Mouse (Mus musculus) lung, embryonic 16.5 days (tissue): Measurements from ENCODE around the gene Hdac1. TPM values are rescaled to one million over a fixed set of nuclear protein-coding genes. Genes with fewer than 3 reads are reported as not detected.

Experiments used
- ATAC-seq: fragments of 200-750 bp; cut with Nextera tagmentation; 2 replicates; pipeline ENCODE4 v1.8.0; 2017; ENCODE audit warnings: low read depth, mild to moderate bottlenecking, moderate library complexity
- H3K27ac ChIP-seq: fragments of 300-500 bp; sonication (generic); 2 replicates; pipeline ENCODE4 v1.5.1; 2014; ENCODE audit warnings: mild to moderate bottlenecking, control low read depth, low read length
- H3K27me3 ChIP-seq: fragments of 300-500 bp; sonication (generic); 2 replicates; pipeline ENCODE4 v1.6.1; 2014; ENCODE audit warnings: low read depth, low read length, mixed read lengths; ENCODE audit not compliant: control insufficient read depth, insufficient read depth
- H3K36me3 ChIP-seq: fragments of 300-500 bp; sonication (generic); 2 replicates; pipeline ENCODE4 v1.6.1; 2014; ENCODE audit warnings: low read length; ENCODE audit not compliant: control insufficient read depth, insufficient read depth
- H3K4me1 ChIP-seq: fragments of 300-500 bp; sonication (generic); replicated peaks from 2 replicates; pipeline ENCODE4 v1.6.1; 2014; ENCODE audit warnings: low read length, mixed read lengths; ENCODE audit not compliant: control insufficient read depth, insufficient read depth
- H3K4me2 ChIP-seq: fragments of 300-500 bp; sonication (generic); 2 replicates; pipeline ENCODE4 v1.6.1; 2014; ENCODE audit warnings: low read depth, low read length, control low read depth
- H3K4me3 ChIP-seq: fragments of 300-500 bp; sonication (generic); 2 replicates; pipeline ENCODE4 v1.5.1; 2014; ENCODE audit warnings: mild to moderate bottlenecking, low read length, control low read depth
- H3K9ac ChIP-seq: fragments of 300-500 bp; sonication (generic); 2 replicates; pipeline ENCODE4 v1.6.1; 2014; ENCODE audit warnings: low read length, control low read depth
- H3K9me3 ChIP-seq: fragments of 300-500 bp; sonication (generic); 2 replicates; pipeline ENCODE4 v1.6.1; 2016; ENCODE audit warnings: low read length; ENCODE audit not compliant: control insufficient read depth
- WGBS: fragments of 180-500 bp; shearing (Covaris S2); extraction: QIAGEN DNeasy Blood & Tissue Kit; methylation state at CpG from one replicate; pipeline ENCODE4 v1.1.7; 2014; 5-methylcytosine and 5-hydroxymethylcytosine counted together
- polyA plus RNA-seq: library from polyadenylated mRNA; unstranded; fragments of >200 nt; fragmentation: Nextera tagmentation; extraction: Ambion mirVana; gene quantifications from 2 replicates; pipeline ENCODE4 v1.2.1, GENCODE M21; 2015

Gene Hdac1
- polyA plus RNA-seq, 1 experiment from 2014 or later, result 247 TPM

DNA sequence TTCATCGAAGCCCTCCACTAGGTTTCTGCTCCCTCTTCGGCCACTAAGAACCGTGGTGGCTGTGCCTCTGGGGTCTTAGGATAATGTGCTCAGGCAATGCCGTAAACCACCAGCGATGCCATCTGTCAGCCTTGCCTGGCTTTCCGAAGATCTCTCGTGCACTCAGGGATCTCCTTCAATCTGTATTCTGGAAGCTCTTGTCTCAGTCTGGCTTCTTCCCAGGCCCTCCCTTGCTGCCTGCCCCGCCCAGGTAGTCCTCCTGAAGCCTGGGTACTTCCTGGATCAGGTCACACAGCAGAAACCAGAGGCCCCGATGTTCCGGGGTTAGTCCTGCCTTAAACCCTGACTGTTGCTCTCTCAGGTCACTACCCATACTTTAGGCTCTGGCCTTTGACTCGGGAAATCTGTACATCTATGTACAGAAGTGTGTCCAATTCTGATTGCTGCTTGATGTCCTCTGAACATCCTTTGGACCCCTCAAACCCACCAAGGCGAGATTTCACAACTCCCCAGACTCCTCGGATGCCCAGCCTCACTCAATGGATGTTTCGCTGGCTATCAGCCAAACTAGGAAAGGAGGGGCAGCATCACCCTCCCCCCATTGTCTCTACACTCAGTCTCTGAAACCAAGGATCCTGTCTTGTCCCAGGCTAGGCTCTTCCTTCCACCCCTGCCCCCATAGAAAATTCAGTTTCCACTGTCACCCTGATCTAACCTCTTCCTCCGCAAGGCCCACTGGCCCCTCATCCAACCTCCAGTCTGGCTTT lies 33.5 kb downstream of the Hdac1 start:
- 59% methylated on average over 15 of the region's 15 CpGs for WGBS
- Histone ChIP-seq H3K9me3 (no peaks in the 10 kb centered on the region), H3K4me3 (no peak overlapping the region), H3K4me1 (peaks cover 15% of the 10 kb centered on the region), H3K36me3 (no peaks in the 10 kb centered on the region), H3K9ac (no peak overlapping the region), H3K4me2 (no peak overlapping the region), H3K27ac (no peak overlapping the region), H3K27me3 (no peaks in the 10 kb centered on the region)
- ATAC-seq, result no peak

DNA sequence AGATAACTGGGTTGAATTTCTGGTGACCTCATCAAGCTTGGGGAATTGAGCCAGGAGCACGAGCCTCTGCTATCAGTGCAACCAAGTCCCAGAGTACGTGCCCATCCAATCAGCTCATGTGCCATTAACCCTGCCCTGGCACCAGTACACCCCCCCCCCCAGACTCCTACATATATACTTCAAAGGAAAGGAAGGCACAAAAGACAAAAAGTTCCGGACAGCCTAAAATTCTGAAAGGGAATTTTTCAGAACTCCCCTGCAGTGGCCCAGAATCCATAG lies 34.3 kb downstream of the Hdac1 start:
- Histone ChIP-seq H3K27me3 (no peaks in the 10 kb centered on the region), H3K4me1 (peaks cover 17% of the 10 kb centered on the region), H3K36me3 (no peaks in the 10 kb centered on the region), H3K9ac (no peak overlapping the region), H3K9me3 (no peaks in the 10 kb centered on the region), H3K27ac (no peak overlapping the region), H3K4me2 (no peak overlapping the region), H3K4me3 (no peak overlapping the region)
- 59% methylated on average over 3 of the region's 3 CpGs for WGBS
- ATAC-seq, result no peak

DNA sequence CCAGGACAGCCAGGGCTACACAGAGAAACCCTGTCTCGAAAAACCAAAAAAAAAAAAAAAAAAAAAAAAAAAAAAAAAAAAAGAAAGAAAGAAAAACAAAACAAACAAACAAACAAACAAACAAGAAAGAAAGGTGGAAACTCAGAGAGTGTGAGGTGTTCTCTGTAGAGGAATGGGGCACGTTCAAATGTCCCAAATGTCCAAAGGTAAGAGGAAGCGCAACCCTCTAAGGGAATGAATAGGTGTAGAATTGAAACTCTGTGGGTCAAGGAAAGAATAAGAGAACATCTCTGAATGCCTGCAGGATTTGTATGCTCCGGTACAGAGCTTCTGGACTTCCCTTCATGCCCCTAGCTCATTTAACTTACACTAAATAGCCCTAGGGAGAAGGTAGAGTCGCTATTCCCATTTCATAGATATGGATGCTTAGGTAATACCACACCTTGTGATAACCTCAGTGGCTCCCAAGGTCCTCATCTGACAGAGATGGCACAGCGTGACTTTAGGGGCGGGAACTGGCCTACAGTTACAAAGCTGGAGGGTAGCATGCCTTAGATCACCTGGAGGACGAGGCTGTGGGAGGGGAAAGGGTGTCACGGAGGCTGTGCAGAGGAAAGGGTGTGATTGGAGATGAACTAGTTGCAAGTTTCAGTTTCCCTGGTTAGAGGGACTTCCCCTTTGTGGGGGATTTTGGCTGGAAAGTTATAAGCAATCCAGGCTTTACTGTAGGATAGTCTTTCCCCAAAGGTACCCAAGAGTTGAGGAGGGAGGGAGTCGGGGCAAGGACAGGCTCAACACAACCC lies 34.9 kb downstream of the Hdac1 start:
- no peaks in the 10 kb centered on the region for H3K27me3 ChIP-seq
- peaks cover 22% of the 10 kb centered on the region for H3K4me1 ChIP-seq
- no peaks in the 10 kb centered on the region for H3K9me3 ChIP-seq
- no peaks in the 10 kb centered on the region for H3K36me3 ChIP-seq
- no peak overlapping the region for H3K4me2 ChIP-seq
- H3K27ac ChIP-seq, result no peak overlapping the region
- WGBS, result 60% methylated on average over 9 of the region's 10 CpGs
- no peak overlapping the region for H3K4me3 ChIP-seq
- ATAC-seq, result no peak
- H3K9ac ChIP-seq, result no peak overlapping the region

DNA sequence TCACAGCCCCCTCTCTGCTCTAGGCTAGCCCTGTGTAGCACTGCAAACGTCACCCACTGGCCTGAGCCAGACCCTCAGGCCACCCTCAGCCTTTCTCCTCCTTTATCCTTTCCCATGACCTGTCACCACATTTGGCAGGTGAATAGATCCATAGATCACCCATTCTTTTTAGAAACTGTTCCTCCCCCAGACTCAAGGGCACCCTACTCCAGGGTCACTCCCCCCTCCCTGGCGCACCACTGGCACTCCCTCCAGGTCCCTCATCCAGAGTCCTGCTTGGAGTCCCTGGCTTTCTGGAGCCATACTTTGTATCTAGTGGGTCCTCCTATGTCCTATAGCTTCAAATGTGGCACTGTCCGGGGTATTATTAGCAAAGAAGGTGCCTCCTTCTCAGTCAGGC lies 37.0 kb downstream of the Hdac1 start:
- Histone ChIP-seq H3K36me3 (no peaks in the 10 kb centered on the region), H3K27me3 (no peaks in the 10 kb centered on the region), H3K9me3 (no peaks in the 10 kb centered on the region), H3K27ac (no peak overlapping the region), H3K4me2 (no peak overlapping the region), H3K4me1 (peaks cover 25% of the 10 kb centered on the region), H3K9ac (no peak overlapping the region), H3K4me3 (no peak overlapping the region)
- whole genome bisulfite sequencing, result 82% methylated on average over 3 of the region's 3 CpGs
- ATAC-seq, result no peak

DNA sequence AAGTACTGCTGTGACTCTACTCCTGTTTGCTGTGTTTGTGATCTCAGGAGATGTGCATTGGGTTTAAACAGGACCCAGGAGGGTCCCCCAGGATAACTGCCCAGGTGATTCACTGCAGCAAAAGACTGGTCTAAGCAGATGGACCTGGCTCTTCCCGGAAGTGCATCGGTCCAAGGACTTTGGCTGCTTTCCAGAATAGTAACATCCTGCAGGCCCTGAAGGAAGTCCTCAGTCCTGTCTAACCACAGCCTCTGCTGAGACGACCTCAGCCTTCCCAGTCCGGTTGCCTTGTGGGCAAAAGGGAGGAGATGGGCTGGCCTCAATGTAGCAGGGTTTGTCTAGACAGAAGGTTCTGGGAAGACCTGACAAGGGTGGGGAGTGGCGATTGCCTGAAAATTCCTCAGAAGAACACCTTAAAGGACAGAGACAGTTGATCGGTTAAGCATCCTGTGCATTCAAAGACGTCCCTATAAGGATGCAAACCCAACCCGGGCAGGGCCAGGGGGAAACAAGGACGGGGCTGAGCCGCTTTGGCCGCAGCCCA lies 39.5 kb downstream of the Hdac1 start:
- Histone ChIP-seq H3K4me3 (no peak overlapping the region), H3K27me3 (no peaks in the 10 kb centered on the region), H3K9me3 (no peaks in the 10 kb centered on the region), H3K27ac (peak overlapping the region; percentile 49; the same call in 1 of the 2 replicates), H3K4me2 (no peak overlapping the region), H3K4me1 (peaks cover 28% of the 10 kb centered on the region), H3K36me3 (no peaks in the 10 kb centered on the region), H3K9ac (no peak overlapping the region)
- 51% methylated on average over 11 of the region's 11 CpGs for WGBS
- no peak for ATAC-seq

DNA sequence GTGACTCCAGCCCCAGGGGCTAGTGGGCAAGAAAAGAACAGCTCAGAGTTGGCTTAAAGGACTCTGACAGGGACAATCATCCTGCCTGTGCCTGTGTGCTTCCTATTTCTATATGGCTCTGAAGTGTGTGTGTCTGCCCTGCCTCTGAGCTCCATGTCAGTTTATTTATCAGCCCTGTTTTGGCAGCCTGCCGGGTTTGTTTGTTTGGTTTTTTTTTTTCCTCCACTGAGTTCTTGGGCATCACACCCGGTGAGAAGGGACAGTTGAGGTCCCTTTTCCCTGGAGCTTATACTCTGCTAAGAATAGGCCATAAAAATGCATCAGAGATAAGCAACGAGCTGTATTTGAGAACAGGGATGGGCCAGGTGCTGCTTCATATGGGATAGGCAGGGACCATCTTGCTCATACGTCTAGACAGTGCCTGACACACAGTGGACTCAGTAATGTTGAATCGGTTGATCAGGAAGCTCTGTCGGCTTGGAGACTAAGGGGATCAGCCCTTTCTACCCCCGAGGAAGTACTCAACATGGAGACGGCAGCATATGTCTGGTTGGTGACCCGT lies 40.1 kb downstream of the Hdac1 start:
- WGBS, result 43% methylated on average over 9 of the region's 9 CpGs
- H3K4me3 ChIP-seq, result no peak overlapping the region
- H3K9ac ChIP-seq, result 0 out of 2 replicates have a peak overlapping the region, but pooled peaks have one; percentile 31
- H3K4me1 ChIP-seq, result peaks cover 28% of the 10 kb centered on the region
- no peaks in the 10 kb centered on the region for H3K36me3 ChIP-seq
- no peak overlapping the region; the same call in 1 of the 2 replicates for H3K27ac ChIP-seq
- no peak overlapping the region for H3K4me2 ChIP-seq
- no peaks in the 10 kb centered on the region for H3K27me3 ChIP-seq
- ATAC-seq, result no peak
- H3K9me3 ChIP-seq, result no peaks in the 10 kb centered on the region

DNA sequence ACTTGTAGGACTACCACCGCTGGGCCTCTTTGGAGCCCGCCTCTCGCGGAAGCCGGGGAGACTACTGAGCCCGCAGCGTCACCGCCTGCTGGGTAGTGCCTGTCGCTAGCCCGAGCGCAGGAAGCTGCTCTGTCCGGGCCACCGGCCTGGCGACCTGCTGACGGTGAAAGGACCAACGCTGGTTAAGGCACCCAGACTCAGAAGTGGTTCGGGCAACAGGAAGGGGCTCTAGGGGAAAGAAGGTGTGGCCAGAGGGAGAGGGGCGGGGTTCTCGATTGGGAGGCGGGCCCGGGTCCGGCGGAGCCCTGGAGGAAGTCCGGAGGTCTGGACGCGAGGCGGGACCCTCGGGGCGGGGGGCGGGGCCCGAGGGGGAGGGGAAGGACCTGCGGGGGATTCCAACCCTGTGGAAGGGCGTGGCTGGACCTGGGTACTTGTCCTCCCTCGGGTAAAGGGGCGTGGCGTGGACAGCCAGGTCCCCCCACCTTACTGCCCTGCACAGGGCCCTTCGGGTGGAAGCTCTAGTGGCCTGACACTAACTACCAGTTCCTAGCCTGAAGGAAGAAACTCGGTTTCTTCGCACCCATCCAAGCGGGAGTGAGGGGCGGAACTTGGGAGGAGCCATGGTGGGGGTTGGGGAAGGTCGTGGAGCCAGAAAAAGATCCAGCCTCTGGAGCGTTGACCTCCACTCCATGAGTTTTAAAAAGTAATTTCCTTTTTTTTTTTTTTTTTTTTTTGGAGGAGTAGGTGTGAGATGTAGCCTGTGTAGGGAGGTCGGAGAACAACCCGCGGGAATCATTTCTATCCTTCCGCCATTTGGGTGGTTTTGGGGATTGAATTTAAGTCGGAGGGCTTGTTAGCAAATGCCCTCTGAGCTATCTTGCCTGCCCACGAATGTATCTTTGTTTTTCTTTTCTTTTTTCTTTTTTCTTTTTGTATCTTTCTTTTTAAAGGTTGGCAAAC lies 41.6 kb downstream of the Hdac1 start:
- peak overlapping the region; percentile 71 for H3K4me2 ChIP-seq
- peaks cover 35% of the 10 kb centered on the region for H3K4me1 ChIP-seq
- H3K27ac ChIP-seq, result peak overlapping the region; percentile 91
- peak overlapping the region; percentile 57 for H3K4me3 ChIP-seq
- 1% methylated on average over 41 of the region's 49 CpGs for WGBS
- peak; percentile 94 for ATAC-seq
- H3K9me3 ChIP-seq, result no peaks in the 10 kb centered on the region
- peak overlapping the region; percentile 80 for H3K9ac ChIP-seq
- no peaks in the 10 kb centered on the region for H3K36me3 ChIP-seq
- no peaks in the 10 kb centered on the region for H3K27me3 ChIP-seq

DNA sequence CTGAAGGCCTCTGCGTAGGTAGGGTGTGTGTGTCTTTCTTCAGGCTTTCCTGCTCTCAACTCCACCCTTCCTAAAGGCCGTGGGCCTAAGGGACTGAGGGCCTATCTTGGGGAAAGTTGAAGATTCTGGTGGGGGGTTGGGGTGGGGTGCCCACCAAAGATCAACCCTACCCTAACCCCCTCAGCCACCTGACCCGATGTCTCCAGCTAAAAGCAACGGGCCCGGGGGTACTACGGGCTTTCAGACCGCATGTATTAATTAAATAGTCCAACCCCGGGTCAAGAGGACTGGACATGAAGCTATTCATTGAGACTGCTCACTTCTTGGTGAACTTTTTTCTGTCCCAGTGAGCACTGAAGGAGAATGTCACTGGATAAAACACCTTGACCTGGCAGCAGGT lies 42.5 kb downstream of the Hdac1 start:
- Histone ChIP-seq H3K9me3 (no peaks in the 10 kb centered on the region), H3K36me3 (no peaks in the 10 kb centered on the region), H3K9ac (peak overlapping the region; percentile 80), H3K27ac (peak overlapping the region; percentile 91), H3K4me1 (peaks cover 35% of the 10 kb centered on the region), H3K4me3 (peak overlapping the region; percentile 57), H3K27me3 (no peaks in the 10 kb centered on the region), H3K4me2 (peak overlapping the region; percentile 71)
- 74% methylated on average over 8 of the region's 8 CpGs for WGBS
- no peak for ATAC-seq
